Mouse (Mus musculus) left cerebral cortex, postnatal 4 days (tissue): ENCODE measurements at regions not wholly inside any gene's neighbourhood (a gene's known extent, or its start where the extent isn't known, plus 50 kb on each side); places are given as distances from the start of the nearest gene placed in this dataset.

Experiments used
- DNase-seq: peaks from one replicate; pipeline ENCODE4 v3.0.0-alpha.2; 2022
- intact Hi-C: fragments of 180-260 bp; cut with DNase I; formaldehyde crosslinking; loops from one replicate; pipeline ENCODE4 v1.15.1; 2025

DNA sequence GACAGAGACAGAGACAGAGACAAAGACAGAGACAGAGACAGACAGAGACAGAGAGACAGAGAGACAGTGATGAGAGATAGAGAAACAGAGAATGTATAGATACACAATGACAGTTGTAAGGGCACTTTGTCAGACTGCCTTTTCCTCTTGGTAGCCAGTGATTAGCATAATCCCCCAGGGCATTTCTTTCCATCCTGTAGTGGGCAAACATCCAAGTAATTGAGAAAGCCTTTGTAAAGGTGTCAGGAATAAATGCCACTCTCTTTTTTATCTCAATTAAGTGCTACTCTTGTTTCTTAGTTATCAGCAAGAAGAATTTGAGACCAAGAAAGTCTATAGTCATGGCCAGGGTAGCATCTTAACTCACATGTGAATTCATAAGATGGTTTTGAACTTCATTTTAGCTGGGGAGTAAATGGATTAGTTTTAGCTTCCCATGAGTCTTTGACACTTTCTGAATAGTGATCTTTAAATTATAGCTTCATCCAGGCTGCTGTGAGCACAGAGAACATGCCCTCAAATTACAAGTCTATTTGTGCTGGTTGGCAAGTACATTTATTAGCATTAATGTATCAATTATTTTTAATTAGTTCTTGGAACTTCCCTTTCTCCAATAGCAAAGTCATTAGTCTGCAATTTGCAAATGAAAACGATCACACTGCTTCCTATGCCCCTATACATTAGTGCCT lies 1215.9 kb downstream of the Gm9008 start:
- no peak for DNase-seq
- intact Hi-C loops: no loop called here

DNA sequence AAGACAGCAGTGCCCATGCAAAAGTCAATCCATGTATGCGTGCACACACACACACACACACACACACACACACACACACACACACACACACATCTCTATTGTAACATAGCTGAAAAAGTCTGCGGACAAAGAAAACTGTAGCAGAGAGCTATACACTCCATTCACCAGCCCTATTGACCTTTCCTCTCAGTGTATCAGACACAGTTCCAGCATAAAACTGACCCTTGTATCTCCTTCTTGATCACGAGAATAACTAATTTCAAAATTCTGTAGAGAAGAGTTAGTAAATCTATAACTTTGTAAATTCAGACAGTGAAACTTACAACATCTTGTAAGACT lies 1243.5 kb downstream of the Gm9008 start:
- intact Hi-C loops: no loop called here
- DNase-seq: no peak

DNA sequence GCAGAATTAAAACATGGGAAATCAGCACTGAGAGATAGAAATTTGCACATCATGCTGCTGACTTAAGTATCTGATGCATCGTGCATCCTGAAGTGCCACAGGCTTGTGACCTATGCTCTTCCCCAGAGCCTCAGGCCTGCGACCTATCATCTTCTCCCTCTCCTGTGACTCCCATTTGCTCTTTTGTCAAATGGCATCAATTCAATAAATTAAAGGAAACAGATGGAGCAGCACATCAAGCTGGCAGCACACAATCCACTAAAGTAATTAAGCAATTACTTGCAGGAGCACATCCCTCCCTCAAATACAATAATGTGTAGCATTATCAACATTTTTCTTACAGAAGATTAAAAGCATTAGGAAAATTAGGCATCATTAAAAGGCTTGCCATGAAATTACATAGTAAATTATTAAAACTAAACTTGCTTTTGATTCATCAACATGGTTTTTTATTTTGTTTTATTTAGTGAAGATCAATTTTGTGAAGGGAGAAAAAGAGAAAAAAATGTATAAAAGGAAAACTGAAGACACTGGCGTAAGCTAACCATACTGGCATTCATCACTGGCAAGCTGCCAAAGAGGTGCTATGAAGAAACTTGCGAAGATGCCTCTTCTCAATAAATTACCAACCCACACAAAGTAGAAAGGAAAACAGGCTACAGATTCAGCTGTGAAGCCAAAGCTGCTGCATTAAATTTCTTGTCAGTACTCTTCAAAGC lies 1244.1 kb downstream of the Gm9008 start:
- peak; percentile 37 for DNase-seq
- intact Hi-C loops: no loop called here

DNA sequence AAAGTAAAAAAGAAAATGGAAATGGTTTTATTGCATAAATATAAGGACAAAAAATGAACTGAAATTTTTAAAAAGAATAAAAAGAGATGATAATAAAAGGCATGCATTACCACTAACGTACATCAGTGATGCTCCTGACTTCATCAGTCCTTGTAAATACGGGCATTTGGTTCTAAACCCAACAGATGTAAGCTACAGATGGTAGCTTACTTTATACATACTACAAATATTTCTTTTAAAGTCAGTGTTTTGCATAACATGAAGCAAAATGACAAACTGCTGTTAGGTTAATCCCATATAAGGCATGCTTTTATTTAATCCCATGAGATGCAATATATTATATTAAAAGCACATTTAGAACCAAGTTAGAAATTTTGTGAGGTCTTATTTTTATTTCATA lies 1282.1 kb downstream of the Gm9008 start:
- intact Hi-C loops: no loop called here
- DNase-seq: no peak

DNA sequence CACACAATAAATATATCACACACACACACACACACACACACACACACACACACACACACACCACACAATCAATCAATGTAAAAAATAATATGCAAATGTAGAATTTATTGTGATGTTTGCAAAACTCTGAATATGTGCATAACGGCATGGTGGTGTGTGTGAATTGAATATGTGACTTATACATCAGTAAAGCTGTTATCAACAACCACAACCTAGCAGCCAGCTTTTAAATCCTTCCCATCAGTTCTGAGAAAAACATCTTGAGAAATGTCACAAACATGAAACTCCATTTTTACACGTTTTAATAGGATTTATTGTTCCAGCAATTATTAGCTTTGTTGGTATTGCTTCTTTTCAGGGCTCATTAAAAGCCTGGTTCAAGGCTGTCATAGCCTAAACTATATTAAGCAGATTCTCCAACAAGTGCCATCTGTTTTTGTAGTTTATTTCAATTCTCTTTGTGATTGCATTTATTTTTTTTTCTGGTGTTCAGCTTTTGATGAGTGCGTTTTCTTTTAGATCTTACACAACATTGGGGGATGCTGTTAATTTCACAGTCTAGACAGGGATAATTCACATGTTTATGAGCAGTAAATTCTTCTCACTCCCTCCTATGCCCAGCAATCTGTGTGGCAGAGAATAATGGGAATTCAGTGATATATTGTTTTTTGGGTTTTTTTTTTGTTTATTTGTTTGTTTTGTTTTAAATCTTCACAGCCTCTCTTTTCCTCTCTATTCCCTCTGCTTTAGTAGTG lies 1284.7 kb downstream of the Gm9008 start:
- intact Hi-C loops: no loop called here
- no peak for DNase-seq
